Mouse (Mus musculus) layer of hippocampus, adult 2 months (tissue): ENCODE results near the gene Astn2. TPM values are rescaled to one million over a fixed set of nuclear protein-coding genes. Genes with fewer than 3 reads are reported as not detected.

Experiments used
- DNase-seq, 2 experiments: peaks; one replicate each; pipeline ENCODE4 v3.0.0; 2022; ENCODE audit warnings: low spot score in 2 of 2
- H3K27ac ChIP-seq: fragments of 200-600 bp; 2 replicates; pipeline ENCODE4 v1.8.1; 2022
- H3K4me3 ChIP-seq: fragments of 200-600 bp; 2 replicates; pipeline ENCODE4 v1.8.1; 2022; ENCODE audit warnings: mild to moderate bottlenecking
- CTCF ChIP-seq: fragments of 200-600 bp; conservative IDR thresholded peaks from 2 replicates; pipeline ENCODE4 v1.8.1; 2022; ENCODE audit warnings: antibody characterized with exemption, mild to moderate bottlenecking, moderate library complexity
- total RNA-seq, 2 experiments: library from RNA; stranded (reverse); gene quantifications; 2 replicates each; pipeline ENCODE4 v1.2.3; 2021

Gene Astn2
- total RNA-seq, 2 experiments from 2014 or later: 22.8 to 23.1 TPM

DNA sequence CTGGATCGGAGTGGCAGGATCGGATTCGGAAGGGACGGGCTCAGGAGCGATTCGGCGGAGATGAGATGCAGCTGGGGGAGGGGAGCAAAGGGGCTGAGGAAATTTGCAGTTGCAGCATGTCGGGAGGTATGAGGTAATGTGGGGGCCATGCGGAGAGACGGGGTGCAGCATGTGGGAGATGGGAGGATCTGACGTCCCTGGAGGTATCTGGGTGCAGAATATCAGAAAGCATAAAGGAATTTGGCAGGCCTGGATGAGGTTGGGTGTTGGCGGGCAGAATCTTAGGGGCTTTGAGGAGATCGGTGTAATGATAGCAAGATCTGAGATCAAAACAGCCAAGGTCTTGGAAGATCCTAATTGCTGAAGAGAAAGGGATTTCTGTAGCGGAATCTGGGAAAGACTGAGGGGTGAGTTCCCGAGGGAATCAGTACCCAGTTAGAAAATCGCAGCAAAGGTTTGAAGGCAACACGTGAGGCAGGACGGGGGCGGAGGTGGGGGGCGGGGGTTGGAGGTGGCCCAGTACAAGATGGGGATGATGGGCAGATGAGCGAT, 799.2 kb downstream of the Astn2 start:
- peak in 1 of 2 experiments; percentile 32 for DNase-seq
- Histone ChIP-seq H3K27ac (peak overlapping the region; percentile 98), H3K4me3 (peak overlapping the region; percentile 91)
- TF ChIP-seq CTCF: no peak

DNA sequence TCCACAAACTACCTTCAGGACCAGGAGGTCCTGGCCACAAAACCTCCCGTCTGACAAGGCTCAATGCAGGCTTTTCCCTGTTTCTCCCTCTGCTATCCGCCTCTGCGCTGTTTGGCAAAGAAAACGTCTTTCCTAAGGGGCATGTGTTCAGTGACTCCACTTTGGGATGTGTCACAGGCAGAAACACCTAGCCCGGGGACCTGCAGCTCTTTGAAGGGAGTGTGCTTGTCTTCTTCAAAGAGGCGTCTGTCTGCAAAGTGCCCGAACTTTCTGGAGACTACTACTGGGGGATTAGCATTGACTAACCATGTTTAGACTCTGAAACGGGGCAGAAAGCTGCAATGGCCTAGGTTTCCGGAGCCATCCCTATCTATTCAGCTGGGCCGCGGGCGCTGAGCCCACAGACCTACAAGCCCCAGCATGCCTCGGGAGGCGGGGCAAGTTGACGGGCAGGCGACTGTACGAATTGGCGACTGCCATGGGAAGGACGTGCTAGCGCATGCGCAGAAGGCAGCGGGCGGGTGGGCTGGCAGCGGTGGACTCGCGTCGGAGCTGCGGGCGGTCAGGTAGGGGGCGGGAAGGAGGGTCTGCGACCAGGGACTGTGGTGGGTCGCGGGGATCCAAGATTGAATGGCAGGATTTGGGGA, 799.8 kb downstream of the Astn2 start, which contains the start of gene Trim32:
Gene Trim32, plus strand, starts transcription at position 483 of the 647 bp plus-strand sequence.
- TF ChIP-seq CTCF: no peak
- peak within 1 kb of the TSS; percentile 98 for H3K27ac ChIP-seq
- H3K4me3 ChIP-seq: peak within 1 kb of the TSS; percentile 91
- peak; percentile 98 to 100 for DNase-seq

GRCm38 (mm10) chr4:65594601-65595369, 809.6 kb downstream of the Astn2 start:
- no peak for DNase-seq
- H3K4me3 ChIP-seq: no peak overlapping the region
- H3K27ac ChIP-seq: no peak overlapping the region
- TF ChIP-seq CTCF: no peak

DNA sequence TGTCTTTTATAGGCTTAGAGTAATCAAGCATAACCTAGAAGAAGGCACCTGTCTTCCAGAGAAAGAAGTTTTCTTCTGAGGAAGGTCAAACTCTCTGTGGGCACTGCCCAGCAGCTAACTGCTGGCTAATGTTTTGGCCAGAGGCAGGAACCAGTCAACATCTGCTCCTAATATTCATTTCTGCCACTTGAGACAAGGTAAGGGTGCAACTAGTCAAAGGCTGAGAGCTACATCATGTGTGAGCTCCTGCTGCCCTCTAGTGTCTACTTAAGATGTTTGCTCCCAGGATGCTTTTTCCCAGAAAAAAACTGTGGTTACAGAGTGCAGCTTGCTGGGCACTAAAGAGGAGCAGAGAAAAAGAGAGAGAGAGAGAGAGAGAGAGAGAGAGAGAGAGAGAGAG, 814.6 kb downstream of the Astn2 start:
- no peak overlapping the region for H3K27ac ChIP-seq
- peak; percentile 50 to 61 for DNase-seq
- TF ChIP-seq CTCF: peak; percentile 81
- H3K4me3 ChIP-seq: no peak overlapping the region

GRCm38 (mm10) chr4:65586947-65587346, 817.5 kb downstream of the Astn2 start:
- Histone ChIP-seq H3K27ac (no peak overlapping the region), H3K4me3 (no peak overlapping the region)
- no peak for DNase-seq
- no peak for TF ChIP-seq CTCF

DNA sequence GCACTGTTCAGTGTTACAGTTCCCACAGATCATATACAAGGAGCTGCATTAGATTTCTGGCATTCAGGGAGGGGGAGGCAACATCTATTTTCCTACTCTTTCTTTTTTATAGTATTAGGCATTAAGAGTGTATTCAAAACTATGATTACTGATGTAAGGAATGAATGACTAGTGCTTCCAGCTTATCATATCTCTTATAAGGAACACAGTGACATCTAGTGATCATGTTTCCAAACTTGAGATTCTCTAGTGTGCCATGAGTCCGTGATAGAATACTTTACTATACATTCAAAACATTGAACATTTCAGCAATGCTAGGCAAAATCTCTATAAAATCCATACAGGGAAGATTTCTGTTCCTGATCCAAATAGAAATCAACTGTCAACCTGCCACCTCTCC, 824.2 kb downstream of the Astn2 start:
- no peak for DNase-seq
- peak; percentile 72 for TF ChIP-seq CTCF

DNA sequence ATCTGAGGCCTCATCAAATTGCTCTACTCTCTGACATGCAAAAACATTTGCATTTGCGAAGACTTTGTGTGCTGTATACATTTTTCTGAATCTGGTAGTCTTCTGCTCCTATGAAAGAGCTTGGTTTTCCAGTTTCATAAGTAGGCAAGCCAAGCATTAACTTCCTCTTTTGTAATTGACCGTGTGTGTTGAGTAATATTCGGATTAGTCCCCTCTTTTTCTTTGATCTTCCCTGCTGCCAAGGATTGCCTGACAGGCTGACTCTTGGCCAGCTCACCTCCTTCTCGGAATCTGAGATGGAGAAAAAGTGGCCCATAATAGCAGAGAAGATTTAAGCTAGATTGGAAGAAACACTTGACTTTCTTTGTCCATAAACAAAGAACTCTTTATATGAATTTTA, 838.9 kb downstream of the Astn2 start:
- no peak for DNase-seq
- Histone ChIP-seq H3K27ac (no peak overlapping the region), H3K4me3 (no peak overlapping the region)
- no peak for TF ChIP-seq CTCF

More for the DNA sequence above, 824.2 kb downstream of the Astn2 start:
- H3K27ac ChIP-seq: no peak overlapping the region
- H3K4me3 ChIP-seq: no peak overlapping the region

GRCm38 (mm10) chr4:65548561-65548960, 855.9 kb downstream of the Astn2 start:
- no peak for DNase-seq
- Histone ChIP-seq H3K4me3 (no peak overlapping the region), H3K27ac (no peak overlapping the region)
- no peak for TF ChIP-seq CTCF

GRCm38 (mm10) chr4:65545582-65545981, 858.8 kb downstream of the Astn2 start:
- Histone ChIP-seq H3K27ac (no peak overlapping the region), H3K4me3 (no peak overlapping the region)
- DNase-seq: no peak
- no peak for TF ChIP-seq CTCF

- no peak overlapping the region for H3K4me3 ChIP-seq
- no peak for DNase-seq
- H3K27ac ChIP-seq: no peak overlapping the region
- TF ChIP-seq CTCF: no peak
Measured at GRCm38 (mm10) chr4:65532071-65532736, 872.2 kb downstream of the Astn2 start.

- TF ChIP-seq CTCF: no peak
- Histone ChIP-seq H3K4me3 (no peak overlapping the region), H3K27ac (no peak overlapping the region)
Measured at GRCm38 (mm10) chr4:65531621-65532020, 872.8 kb downstream of the Astn2 start.

DNA sequence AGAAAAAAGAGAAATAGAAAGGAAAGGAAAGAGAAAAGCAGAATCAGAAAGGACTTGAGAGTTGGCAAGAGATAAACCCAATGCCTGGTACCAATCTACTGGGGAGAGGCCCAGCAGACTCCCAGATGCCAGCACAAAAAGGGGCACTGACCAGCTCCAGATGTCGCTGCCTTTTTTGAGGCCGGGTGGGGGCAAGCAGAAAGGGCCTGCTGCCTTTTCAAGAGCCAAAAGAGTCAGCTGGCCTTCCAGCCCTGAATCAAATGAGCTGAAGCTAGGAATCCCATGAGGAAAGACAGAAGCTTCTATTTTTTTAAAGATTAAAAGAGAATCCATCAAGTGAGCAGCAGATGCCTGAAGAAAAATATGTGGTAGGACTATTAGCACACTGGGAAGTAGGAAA, 873.5 kb downstream of the Astn2 start:
- TF ChIP-seq CTCF: no peak
- Histone ChIP-seq H3K27ac (no peak overlapping the region), H3K4me3 (no peak overlapping the region)
- no peak for DNase-seq

More at GRCm38 (mm10) chr4:65531621-65532020, 872.8 kb downstream of the Astn2 start:
- no peak for DNase-seq

DNA sequence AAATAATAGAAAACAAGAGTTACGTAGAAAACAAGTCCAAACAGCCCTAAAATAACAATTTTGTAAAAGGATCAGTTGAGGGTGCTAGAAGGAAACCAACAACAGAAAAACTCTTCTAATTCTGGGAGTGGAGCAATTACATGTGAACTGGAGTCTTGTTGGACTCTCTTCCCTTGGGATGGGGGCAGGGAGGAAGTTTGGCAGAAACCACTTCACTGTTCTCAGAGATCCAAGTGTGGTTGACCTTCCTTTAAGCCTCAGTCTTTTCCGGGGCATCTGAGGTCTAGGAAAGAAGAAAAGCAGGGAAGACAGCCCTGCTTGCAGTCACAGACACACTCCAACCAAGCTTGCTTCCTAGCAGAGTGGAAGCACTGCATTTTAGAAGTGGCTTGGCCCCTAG, 896.3 kb downstream of the Astn2 start:
- no peak for TF ChIP-seq CTCF
- Histone ChIP-seq H3K27ac (no peak overlapping the region), H3K4me3 (no peak overlapping the region)
- DNase-seq: peak in 1 of 2 experiments; percentile 17
